ENCODE assay signal across 8 mouse cellular contexts in genomic region chr13:96431595-96432156, GRCm38 (mm10). TPM values are rescaled to one million over a fixed set of nuclear protein-coding genes. Genes with fewer than 3 reads are reported as not detected.
DNase-seq lines count a peak whose midpoint lies in the region; ATAC-seq and TF ChIP-seq lines count a peak whose summit lies in the region.

No protein-coding gene starts in this region.

- TF ChIP-seq CTCF in heart, adult 2 months (IDR thresholded peaks at IDR 0.05): no peak; the same call in 1 of the 2 replicates
- TF ChIP-seq CTCF in kidney, adult 2 months (conservative IDR thresholded peaks at IDR 0.05; ENCODE audit: insufficient read depth, insufficient read length, low read depth, low read length): peak; percentile 97

- TF ChIP-seq POLR2A in heart, adult 2 months (IDR thresholded peaks at IDR 0.05; ENCODE audit: insufficient read depth, low read depth, low read length): no peak
- no peak for TF ChIP-seq POLR2A in kidney, adult 2 months (IDR thresholded peaks at IDR 0.05; ENCODE audit: low read depth, low read length)

- 0 out of 2 replicates have a peak, but pooled peaks have one; percentile 28 for ATAC-seq in embryonic facial prominence, embryonic 12.5 days (ENCODE audit: insufficient number of reproducible peaks, insufficient read depth, low FRiP score, low TSS enrichment)
- ATAC-seq in limb, embryonic 11.5 days (ENCODE audit: insufficient number of reproducible peaks, low FRiP score, low TSS enrichment, low read depth): peak; percentile 54; the same call in 1 of the 2 replicates
- ATAC-seq in midbrain, embryonic 15.5 days (replicated peaks): peak; percentile 90

- H3K9ac ChIP-seq in embryonic facial prominence, embryonic 12.5 days: no peak overlapping the region
- H3K9ac ChIP-seq in heart, adult 2 months (ENCODE audit: low read depth, low read length): no peak overlapping the region
- no peak overlapping the region for H3K9ac ChIP-seq in limb, embryonic 11.5 days (ENCODE audit: low read length)
- no peak overlapping the region for H3K9ac ChIP-seq in midbrain, embryonic 15.5 days

- no peaks in the 10 kb centered on the region for H3K27me3 ChIP-seq in embryonic facial prominence, embryonic 12.5 days
- H3K27me3 ChIP-seq in heart, adult 2 months (ENCODE audit: control insufficient read depth, insufficient read depth, low read length): no peaks in the 10 kb centered on the region
- H3K27me3 ChIP-seq in kidney, adult 2 months (replicated peaks; ENCODE audit: control insufficient read depth, insufficient read depth, low read length): no peaks in the 10 kb centered on the region
- H3K27me3 ChIP-seq in limb, embryonic 11.5 days (ENCODE audit: control insufficient read depth, insufficient read depth, low read length): no peaks in the 10 kb centered on the region
- no peaks in the 10 kb centered on the region for H3K27me3 ChIP-seq in midbrain, embryonic 15.5 days (replicated peaks)

- DNase-seq in 3134 (ENCODE audit: extremely low read depth, insufficient read length, low spot score): peak; percentile 24
- peak; percentile 91 for DNase-seq in adrenal gland, postnatal 25 days
- DNase-seq in heart, adult 2 months: peak; percentile 85 to 91
- DNase-seq in kidney, adult 2 months: peak; percentile 93
- DNase-seq in limb, embryonic 11.5 days (ENCODE audit: low spot score): peak; percentile 93
- DNase-seq in spleen, adult 18-20 months: peak; percentile 61 to 86

- TF ChIP-seq EP300 in heart, adult 2 months (IDR thresholded peaks at IDR 0.05; ENCODE audit: insufficient read depth, low read depth, low read length): peak; percentile 88

- WGBS in embryonic facial prominence, embryonic 12.5 days: 32% methylated on average over 12 of the region's 12 CpGs
- WGBS in heart, adult 2 months: 28% methylated on average over 12 of the region's 12 CpGs
- 34% methylated on average over 12 of the region's 12 CpGs for WGBS in kidney, adult 2 months
- WGBS in limb, embryonic 11.5 days: 38% methylated on average over 12 of the region's 12 CpGs
- WGBS in midbrain, embryonic 15.5 days: 39% methylated on average over 12 of the region's 12 CpGs

- no peak overlapping the region for H3K4me3 ChIP-seq in embryonic facial prominence, embryonic 12.5 days
- no peak overlapping the region for H3K4me3 ChIP-seq in heart, adult 2 months
- H3K4me3 ChIP-seq in kidney, adult 2 months (ENCODE audit: insufficient read depth, low read depth, low read length): no peak overlapping the region
- H3K4me3 ChIP-seq in limb, embryonic 11.5 days (ENCODE audit: low read depth, low read length): no peak overlapping the region
- H3K4me3 ChIP-seq in midbrain, embryonic 15.5 days: no peak overlapping the region

- H3K27ac ChIP-seq in embryonic facial prominence, embryonic 12.5 days: no peak overlapping the region
- H3K27ac ChIP-seq in heart, adult 2 months: no peak overlapping the region
- no peak overlapping the region for H3K27ac ChIP-seq in kidney, adult 2 months (ENCODE audit: insufficient read depth, low read depth, low read length)
- no peak overlapping the region for H3K27ac ChIP-seq in limb, embryonic 11.5 days (replicated peaks; ENCODE audit: low read depth, low read length)
- no peak overlapping the region for H3K27ac ChIP-seq in midbrain, embryonic 15.5 days

- peaks cover 21% of the 10 kb centered on the region for H3K4me1 ChIP-seq in embryonic facial prominence, embryonic 12.5 days
- H3K4me1 ChIP-seq in heart, adult 2 months (ENCODE audit: control insufficient read depth, insufficient read depth, low read length): peaks cover 19% of the 10 kb centered on the region
- peaks cover 26% of the 10 kb centered on the region for H3K4me1 ChIP-seq in kidney, adult 2 months (ENCODE audit: control insufficient read depth, insufficient read depth, low read length)
- H3K4me1 ChIP-seq in limb, embryonic 11.5 days (ENCODE audit: control insufficient read depth, insufficient read depth, low read length): peaks cover 2% of the 10 kb centered on the region; the same call in 1 of the 2 replicates
- H3K4me1 ChIP-seq in midbrain, embryonic 15.5 days: 0 out of 2 replicates have a peak, but pooled peaks cover 3% of the 10 kb centered on the region

- no peaks in the 10 kb centered on the region for H3K36me3 ChIP-seq in embryonic facial prominence, embryonic 12.5 days
- no peaks in the 10 kb centered on the region for H3K36me3 ChIP-seq in heart, adult 2 months (ENCODE audit: control insufficient read depth, insufficient read depth, low read length)
- H3K36me3 ChIP-seq in kidney, adult 2 months (ENCODE audit: control insufficient read depth, insufficient read depth, low read length): no peaks in the 10 kb centered on the region
- no peaks in the 10 kb centered on the region for H3K36me3 ChIP-seq in limb, embryonic 11.5 days (ENCODE audit: control insufficient read depth, insufficient read depth, low read length)
- H3K36me3 ChIP-seq in midbrain, embryonic 15.5 days (replicated peaks): no peaks in the 10 kb centered on the region

- no peaks in the 10 kb centered on the region for H3K9me3 ChIP-seq in embryonic facial prominence, embryonic 12.5 days
- H3K9me3 ChIP-seq in limb, embryonic 11.5 days (ENCODE audit: control insufficient read depth, low read length): no peaks in the 10 kb centered on the region
- H3K9me3 ChIP-seq in midbrain, embryonic 15.5 days: no peaks in the 10 kb centered on the region

- no peaks in the 10 kb centered on the region for H3K79me2 ChIP-seq in heart, adult 2 months (replicated peaks; ENCODE audit: control insufficient read depth, insufficient read depth, low read length)

- H3K4me2 ChIP-seq in embryonic facial prominence, embryonic 12.5 days (replicated peaks): no peak overlapping the region
- H3K4me2 ChIP-seq in limb, embryonic 11.5 days (ENCODE audit: low read depth, severe bottlenecking): no peak overlapping the region
- no peak overlapping the region for H3K4me2 ChIP-seq in midbrain, embryonic 15.5 days

- intact Hi-C loops in heart, adult 2 months (cut with DNase I): loop anchor here (1.0 to 5.0 kb wide), 3 partner anchors 66 to 162 kb away; partner anchors contain the start of genes Col4a3bp and Polk

RNA-seq across cellular contexts. Expression of gene Ankdd1b, which starts 39.3 kb away (rescaled TPM):
- 0.95 and 1.2 TPM in 2 replicates for total RNA-seq in adrenal gland, postnatal 25 days (2021)
- polyA plus RNA-seq in embryonic facial prominence, embryonic 12.5 days (2016; fragmentation: Nextera tagmentation; extraction: Ambion mirVana): 0.09 TPM in 1 of 2 replicates, not detected in the other
- total RNA-seq in heart, adult 2 months (2021): under 1 TPM; 0.26 to 0.41 TPM
- 0.45 and 0.91 TPM in 2 replicates for polyA plus RNA-seq in heart, adult 2 months (2012; rRNA removed)
- polyA plus RNA-seq in kidney, adult 2 months (2012; rRNA removed): 0.36 and 0.76 TPM in 2 replicates
- polyA plus RNA-seq in limb, embryonic 11.5 days (2014; fragmentation: Nextera tagmentation; extraction: Ambion mirVana): 0.11 TPM in 1 of 2 replicates, not detected in the other
- polyA plus RNA-seq in midbrain, embryonic 15.5 days (2015; fragmentation: Nextera tagmentation; extraction: Ambion mirVana): not detected in 2 replicates

RNA-seq across cellular contexts. Expression of gene Poc5, which starts 43.6 kb away (rescaled TPM):
- 16.7 and 20.9 TPM in 2 replicates for total RNA-seq in adrenal gland, postnatal 25 days (2021)
- 19.1 and 19.7 TPM in 2 replicates for polyA plus RNA-seq in embryonic facial prominence, embryonic 12.5 days (2016; fragmentation: Nextera tagmentation; extraction: Ambion mirVana)
- 1 to 10 TPM; 9.6 to 9.8 TPM for total RNA-seq in heart, adult 2 months (2021)
- polyA plus RNA-seq in heart, adult 2 months (2012; rRNA removed): 5.9 and 11.5 TPM in 2 replicates
- 5.2 and 7.1 TPM in 2 replicates for polyA plus RNA-seq in kidney, adult 2 months (2012; rRNA removed)
- polyA plus RNA-seq in limb, embryonic 11.5 days (2014; fragmentation: Nextera tagmentation; extraction: Ambion mirVana): 22.6 and 23.9 TPM in 2 replicates
- polyA plus RNA-seq in midbrain, embryonic 15.5 days (2015; fragmentation: Nextera tagmentation; extraction: Ambion mirVana): 17.6 and 19.5 TPM in 2 replicates

RNA-seq across cellular contexts. Expression of gene Gm17622, which starts 58.9 kb away (rescaled TPM):
- not detected in 2 replicates for total RNA-seq in adrenal gland, postnatal 25 days (2021)
- polyA plus RNA-seq in embryonic facial prominence, embryonic 12.5 days (2016; fragmentation: Nextera tagmentation; extraction: Ambion mirVana): not detected in 2 replicates
- not detected for total RNA-seq in heart, adult 2 months (2021)
- polyA plus RNA-seq in heart, adult 2 months (2012; rRNA removed): not detected in 2 replicates
- polyA plus RNA-seq in kidney, adult 2 months (2012; rRNA removed): not detected in 2 replicates
- not detected in 2 replicates for polyA plus RNA-seq in limb, embryonic 11.5 days (2014; fragmentation: Nextera tagmentation; extraction: Ambion mirVana)
- polyA plus RNA-seq in midbrain, embryonic 15.5 days (2015; fragmentation: Nextera tagmentation; extraction: Ambion mirVana): not detected in 2 replicates

Comparison
In these comparisons a context has a peak if more than half of its experiments do, and no peak if none do; other contexts are left out.
1. DNase-seq: peak in every context shown above with its lines; median percentile 93 in kidney, adult 2 months; 93 in limb, embryonic 11.5 days; 91 in adrenal gland, postnatal 25 days; 88 in heart, adult 2 months; 74 in spleen, adult 18-20 months; 24 in 3134.
2. ATAC-seq: peak in every context shown above with its lines; median percentile 90 in midbrain, embryonic 15.5 days; 54 in limb, embryonic 11.5 days; 28 in embryonic facial prominence, embryonic 12.5 days.